Comparison of ENCODE assay signal across 9 mouse cellular contexts in the genomic region with DNA sequence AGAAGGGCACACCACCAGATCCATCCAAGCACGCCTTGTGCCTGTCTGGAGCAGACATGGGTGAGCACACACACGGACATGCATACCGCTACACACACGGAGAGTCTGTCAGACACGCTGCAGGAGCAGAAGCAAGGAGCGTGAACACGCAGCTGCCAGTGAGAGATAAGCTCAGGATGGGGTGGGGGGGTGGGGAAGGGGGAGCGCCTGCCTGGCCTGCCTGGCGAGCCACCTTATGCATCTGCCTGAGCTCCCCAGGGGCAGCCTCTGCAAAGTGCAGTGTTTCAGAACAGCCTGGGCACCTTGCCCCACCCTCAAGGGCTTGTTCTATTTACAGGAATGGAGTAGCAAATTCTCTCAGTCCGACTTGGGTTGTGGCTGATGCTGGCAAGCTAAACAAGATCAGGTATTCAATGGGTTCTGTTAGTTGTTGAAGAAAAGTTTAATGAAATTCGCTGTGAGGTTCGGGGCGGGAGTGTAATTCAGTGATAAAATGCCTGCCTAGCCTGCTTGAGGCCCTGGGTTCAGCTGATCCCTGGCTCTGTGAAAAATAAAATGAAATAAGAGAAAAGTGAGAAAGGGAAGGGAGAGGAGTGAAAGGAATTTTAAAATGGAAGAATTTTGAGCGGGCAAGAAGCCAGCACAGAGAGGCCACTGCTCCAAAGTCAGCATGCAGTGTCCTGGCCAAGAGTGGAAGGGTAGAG. TPM values are rescaled to one million over a fixed set of nuclear protein-coding genes. Genes with fewer than 3 reads are reported as not detected.
DNase-seq lines count a peak whose midpoint lies in the region; ATAC-seq lines count a peak whose summit lies in the region.
"Had no signal": no experiment of that assay in that cellular context is flagged by ENCODE, and none has a peak within 500 bp of the region (broad histone marks: within the 10 kb centered on the region; RNA-seq: fewer than 3 reads in every experiment).

No protein-coding gene starts in this region.

- peak; percentile 72 for ATAC-seq in kidney, embryonic 16.5 days (ENCODE audit: low FRiP score, low TSS enrichment)
- peak; percentile 70 for ATAC-seq in erythroid progenitor cell, adult 5-6 weeks (replicated peaks; ENCODE audit: low FRiP score, poor library complexity, severe bottlenecking)
- peak; percentile 93 for ATAC-seq in liver, embryonic 13.5 days (ENCODE audit: low read depth)

- H3K4me1 ChIP-seq in kidney, embryonic 16.5 days (ENCODE audit: insufficient read depth, low read length) = peaks cover 8% of the 10 kb centered on the region; the same call in 1 of the 2 replicates
- peaks cover 50% of the 10 kb centered on the region for H3K4me1 ChIP-seq in liver, embryonic 13.5 days (replicated peaks)

- H3K9me3 ChIP-seq in kidney, embryonic 16.5 days (ENCODE audit: low read length) = no peaks in the 10 kb centered on the region
- no peaks in the 10 kb centered on the region for H3K9me3 ChIP-seq in liver, embryonic 13.5 days (replicated peaks)

- intact Hi-C loops in left cerebral cortex, postnatal 25 days (cut with DNase I) = loop anchor here (10.0 kb wide), 1 partner anchor 623 kb away; no protein-coding TSS in a partner anchor

- peaks cover 43% of the 10 kb centered on the region for H3K27me3 ChIP-seq in kidney, embryonic 16.5 days (ENCODE audit: insufficient read depth, low read length)
- H3K27me3 ChIP-seq in liver, embryonic 13.5 days = peaks cover 31% of the 10 kb centered on the region

- no peak overlapping the region for H3K27ac ChIP-seq in kidney, embryonic 16.5 days (ENCODE audit: low read length)
- peak overlapping the region; percentile 94 for H3K27ac ChIP-seq in liver, embryonic 13.5 days

- no peak overlapping the region for H3K4me3 ChIP-seq in kidney, embryonic 16.5 days (ENCODE audit: low read length)
- peak overlapping the region; percentile 51 for H3K4me3 ChIP-seq in liver, embryonic 13.5 days (replicated peaks)

- DNase-seq in kidney, adult 18-20 months = no peak
- DNase-seq in liver, embryonic 13.5 days = peak; percentile 76
- DNase-seq in spleen, postnatal 4 days (ENCODE audit: low spot score in 2 of 2) = peak; percentile 72 to 80
- no peak for DNase-seq in cerebellum, adult 8-10 months
- no peak for DNase-seq in left cerebral cortex, postnatal 25 days (ENCODE audit: low spot score in 2 of 2)
- no peak for DNase-seq in left cerebral cortex, adult 18-20 months (ENCODE audit: low spot score in 2 of 2)
- DNase-seq: kidney, adult 8-10 months had no signal

- 31% methylated on average over 13 of the region's 14 CpGs for WGBS in kidney, embryonic 16.5 days
- 10% methylated on average over 14 of the region's 14 CpGs for WGBS in liver, embryonic 13.5 days (ENCODE audit: insufficient replicate concordance)

- no peak overlapping the region for H3K4me2 ChIP-seq in kidney, embryonic 16.5 days (replicated peaks; ENCODE audit: low read depth, low read length)
- peak overlapping the region; percentile 79 for H3K4me2 ChIP-seq in liver, embryonic 13.5 days

- H3K9ac ChIP-seq in kidney, embryonic 16.5 days (replicated peaks; ENCODE audit: low read length) = no peak overlapping the region
- peak overlapping the region; percentile 68 for H3K9ac ChIP-seq in liver, embryonic 13.5 days

- no peaks in the 10 kb centered on the region for H3K36me3 ChIP-seq in kidney, embryonic 16.5 days (ENCODE audit: insufficient read depth, low read length)
- no peaks in the 10 kb centered on the region for H3K36me3 ChIP-seq in liver, embryonic 13.5 days

RNA-seq across cellular contexts. Expression of gene Bahd1, which starts 12.2 kb away (rescaled TPM):
- polyA plus RNA-seq in kidney, embryonic 16.5 days (2015; fragmentation: Nextera tagmentation; extraction: Ambion mirVana) = 3.1 and 3.5 TPM in 2 replicates
- 7.6 and 8.8 TPM in 2 replicates for total RNA-seq in erythroid progenitor cell, adult 5-6 weeks (2015; ENCODE audit: low replicate concordance)
- total RNA-seq in erythroid progenitor cell, adult 5-6 weeks (2017; ENCODE audit: low replicate concordance) = 14.5 and 15.1 TPM in 2 replicates
- 2.3 and 2.5 TPM in 2 replicates for polyA plus RNA-seq in liver, embryonic 13.5 days (2015; fragmentation: Nextera tagmentation; extraction: Ambion mirVana)
- total RNA-seq in left cerebral cortex, postnatal 25 days (2021) = 10 to 100 TPM; 38.8 to 41.9 TPM
- total RNA-seq in left cerebral cortex, adult 18-20 months (2021) = 10 to 100 TPM; 53.2 to 61.6 TPM

RNA-seq across cellular contexts. Expression of gene Ivd, which starts 26.2 kb away (rescaled TPM):
- polyA plus RNA-seq in kidney, embryonic 16.5 days (2015; fragmentation: Nextera tagmentation; extraction: Ambion mirVana) = 91.0 and 91.1 TPM in 2 replicates
- total RNA-seq in erythroid progenitor cell, adult 5-6 weeks (2015; ENCODE audit: low replicate concordance) = 5.4 and 6.3 TPM in 2 replicates
- total RNA-seq in erythroid progenitor cell, adult 5-6 weeks (2017; ENCODE audit: low replicate concordance) = 1.9 and 7.3 TPM in 2 replicates
- 26.4 and 29.6 TPM in 2 replicates for polyA plus RNA-seq in liver, embryonic 13.5 days (2015; fragmentation: Nextera tagmentation; extraction: Ambion mirVana)
- 10 to 100 TPM; 57.3 to 70.7 TPM for total RNA-seq in left cerebral cortex, postnatal 25 days (2021)
- 10 to 100 TPM; 63.1 to 68.5 TPM for total RNA-seq in left cerebral cortex, adult 18-20 months (2021)

RNA-seq across cellular contexts. Expression of gene Chst14, which starts 38.3 kb away (rescaled TPM):
- polyA plus RNA-seq in kidney, embryonic 16.5 days (2015; fragmentation: Nextera tagmentation; extraction: Ambion mirVana) = 26.8 and 28.6 TPM in 2 replicates
- not detected in 2 replicates for total RNA-seq in erythroid progenitor cell, adult 5-6 weeks (2015; ENCODE audit: low replicate concordance)
- total RNA-seq in erythroid progenitor cell, adult 5-6 weeks (2017; ENCODE audit: low replicate concordance) = 0.77 TPM in 1 of 2 replicates, not detected in the other
- polyA plus RNA-seq in liver, embryonic 13.5 days (2015; fragmentation: Nextera tagmentation; extraction: Ambion mirVana) = 5.2 and 5.4 TPM in 2 replicates
- total RNA-seq in left cerebral cortex, postnatal 25 days (2021) = 1 to 10 TPM; 2.3 to 2.5 TPM
- 1 to 10 TPM; 1.8 to 2.9 TPM for total RNA-seq in left cerebral cortex, adult 18-20 months (2021)

Comparison
In these comparisons a context has a peak if more than half of its experiments do, and no peak if none do; other contexts are left out.
1. DNase-seq: peak in liver, embryonic 13.5 days (single experiment) and spleen, postnatal 4 days (2 of 2); none in kidney, adult 18-20 months (single experiment), cerebellum, adult 8-10 months (single experiment), left cerebral cortex, postnatal 25 days (0 of 2) and left cerebral cortex, adult 18-20 months (0 of 2).
2. RNA of gene Ivd, which starts 26.2 kb away (total RNA-seq): 57.3 to 70.7 TPM in left cerebral cortex, postnatal 25 days and 63.1 to 68.5 TPM in left cerebral cortex, adult 18-20 months; 1.9 to 7.3 TPM in erythroid progenitor cell, adult 5-6 weeks; every median in the first group is over 4 times any median in the second.
3. Peak in every context shown above with its lines, with median percentiles within 50 percentile points of each other: ATAC-seq.